Mouse (Mus musculus): Measurements from ENCODE around the gene Naif1. TPM values are rescaled to one million over a fixed set of nuclear protein-coding genes. Genes with fewer than 3 reads are reported as not detected.
"Not testable (repeated sequence)": the region's sequence is repeated elsewhere in the genome, so short reads cannot be mapped to it uniquely, and the experiment has no call there.

The Naif1 gene
- total RNA-seq, 4 experiments from 2014 or later, result 3.2 to 4.7 (median 4.2) TPM

GRCm38 (mm10) chr2:32455101-32455500 is 4.8 kb downstream of the Naif1 start:
- no peak for DNase-seq (ENCODE audit: low spot score in 2 of 2)

DNA sequence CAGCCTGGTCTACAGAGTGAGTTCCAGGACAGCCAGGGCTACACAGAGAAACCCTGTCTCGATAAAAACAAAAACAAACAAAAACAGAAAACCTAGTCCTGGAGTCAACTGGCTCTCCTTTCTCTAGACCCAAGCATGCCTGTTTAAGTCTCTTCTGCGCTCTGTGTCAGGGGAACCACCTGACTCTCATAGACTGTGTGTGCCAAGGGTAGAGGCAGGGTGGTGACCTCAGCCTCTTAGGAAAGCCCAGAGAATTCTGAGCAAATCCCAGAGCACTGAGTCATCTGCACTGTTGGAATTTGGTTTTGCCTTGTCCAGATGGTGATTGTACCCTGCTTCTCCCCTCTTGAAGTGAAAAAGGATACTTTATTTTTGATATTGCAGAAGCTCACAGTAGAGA is 8.0 kb downstream of the Naif1 start:
- no peak for DNase-seq (ENCODE audit: low spot score in 2 of 2)

DNA sequence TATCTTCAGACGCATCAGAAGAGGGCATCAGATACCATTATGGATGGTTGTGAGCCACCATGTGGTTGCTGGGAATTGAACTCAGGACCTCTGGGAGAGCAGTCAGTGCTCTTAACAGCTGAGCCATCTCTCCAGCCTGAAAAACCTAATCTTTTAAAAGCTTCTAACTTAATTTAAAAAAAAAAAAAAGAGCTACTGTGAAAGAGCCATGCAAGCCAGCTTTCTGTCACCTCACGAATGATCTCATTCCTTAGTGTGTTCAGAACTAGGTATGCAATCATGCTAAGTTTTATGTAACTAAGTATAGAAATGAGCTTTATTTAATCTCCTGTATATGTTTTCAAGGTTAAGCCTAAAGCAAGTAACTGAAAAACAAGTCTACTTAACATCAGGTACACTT is 9.4 kb downstream of the Naif1 start:
- DNase-seq (ENCODE audit: low spot score in 2 of 2), result no peak

DNA sequence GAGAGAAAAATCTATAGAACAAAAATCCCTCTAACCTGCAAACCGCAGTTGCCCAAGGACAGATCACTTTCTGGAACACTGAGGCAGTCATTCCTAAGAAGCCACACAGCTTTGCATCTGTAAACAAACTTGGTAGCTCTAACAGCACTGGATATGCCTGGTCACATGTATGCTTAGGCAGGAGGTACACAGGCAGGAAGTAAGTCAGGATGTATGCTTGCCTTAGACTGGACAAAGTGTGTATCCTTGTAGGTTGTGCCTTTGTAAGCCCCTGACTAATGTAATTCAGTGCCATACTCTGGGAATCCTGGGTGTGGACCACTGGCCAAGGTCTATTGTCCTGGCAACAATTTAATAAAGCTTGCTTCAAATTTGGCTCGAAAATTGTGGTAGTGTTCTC is 13.5 kb downstream of the Naif1 start:
- no peak for DNase-seq (ENCODE audit: low spot score in 2 of 2)

- DNase-seq (ENCODE audit: low spot score in 2 of 2), result no peak
Measured at GRCm38 (mm10) chr2:32464212-32464891, 14.1 kb downstream of the Naif1 start.

- no peak for DNase-seq (ENCODE audit: low spot score in 2 of 2)
Measured at GRCm38 (mm10) chr2:32471001-32471680, 20.9 kb downstream of the Naif1 start.

- DNase-seq (ENCODE audit: low spot score in 2 of 2), result no peak
Measured at GRCm38 (mm10) chr2:32471681-32472061, 21.4 kb downstream of the Naif1 start.

- not testable (repeated sequence) for DNase-seq (ENCODE audit: low spot score in 2 of 2)
Measured at GRCm38 (mm10) chr2:32475361-32475760, 25.1 kb downstream of the Naif1 start.

DNA sequence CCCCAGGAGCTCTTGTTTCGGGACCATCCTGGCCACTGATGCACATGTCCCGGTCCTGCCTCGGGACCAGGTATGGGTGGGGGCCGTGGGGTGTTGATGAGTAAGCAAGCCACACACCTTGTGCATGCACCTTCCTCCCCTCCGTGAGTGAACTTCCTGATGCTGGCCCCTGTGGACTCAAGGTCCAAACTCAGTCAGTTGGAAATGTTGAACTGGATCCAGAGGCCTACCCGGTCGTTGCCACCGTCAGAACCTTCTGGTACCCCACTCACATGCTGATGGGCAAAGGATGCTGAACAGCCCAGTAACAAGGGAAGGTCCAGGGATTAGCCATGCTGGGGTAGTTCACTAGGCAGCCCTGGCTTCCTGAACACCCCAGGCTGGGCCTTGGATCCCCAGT is 32.1 kb downstream of the Naif1 start:
- DNase-seq (ENCODE audit: low spot score in 2 of 2), result no peak

DNA sequence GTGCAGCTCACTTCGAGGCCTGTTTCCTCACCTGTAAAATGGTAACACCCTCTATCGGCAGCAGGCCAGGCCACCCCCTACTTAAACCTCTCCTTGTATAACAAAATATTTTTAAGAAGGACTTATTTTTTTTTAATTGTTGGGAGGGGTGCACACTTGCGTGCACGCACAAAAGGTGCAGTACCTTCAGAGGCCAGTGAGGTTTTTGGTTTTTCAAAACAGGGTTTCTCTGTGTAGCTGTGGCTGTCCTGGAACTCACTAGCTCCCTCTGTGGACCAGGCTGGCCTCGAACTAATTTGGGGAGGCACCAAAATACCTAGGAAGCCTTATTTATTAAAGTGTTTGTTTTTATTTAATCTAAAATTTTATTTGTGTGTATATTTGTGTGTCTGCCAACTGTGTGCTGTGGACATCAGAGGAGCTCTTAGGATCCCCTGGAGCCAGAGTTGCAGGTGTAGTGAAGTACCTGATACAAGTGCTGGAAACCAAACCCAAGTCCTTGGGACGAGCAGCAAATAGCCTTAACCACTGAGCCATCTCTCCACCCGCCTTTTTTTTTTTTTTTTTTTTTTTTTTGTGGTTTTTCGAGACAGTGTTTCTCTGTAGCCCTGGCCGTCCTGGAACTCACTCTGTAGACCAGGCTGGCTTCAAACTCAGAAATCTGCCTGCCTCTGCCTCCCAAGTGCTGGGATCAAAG is 33.1 kb downstream of the Naif1 start:
- no peak for DNase-seq (ENCODE audit: low spot score in 2 of 2)

GRCm38 (mm10) chr2:32484933-32485332 is 34.7 kb downstream of the Naif1 start:
- no peak for DNase-seq (ENCODE audit: low spot score in 2 of 2)

DNA sequence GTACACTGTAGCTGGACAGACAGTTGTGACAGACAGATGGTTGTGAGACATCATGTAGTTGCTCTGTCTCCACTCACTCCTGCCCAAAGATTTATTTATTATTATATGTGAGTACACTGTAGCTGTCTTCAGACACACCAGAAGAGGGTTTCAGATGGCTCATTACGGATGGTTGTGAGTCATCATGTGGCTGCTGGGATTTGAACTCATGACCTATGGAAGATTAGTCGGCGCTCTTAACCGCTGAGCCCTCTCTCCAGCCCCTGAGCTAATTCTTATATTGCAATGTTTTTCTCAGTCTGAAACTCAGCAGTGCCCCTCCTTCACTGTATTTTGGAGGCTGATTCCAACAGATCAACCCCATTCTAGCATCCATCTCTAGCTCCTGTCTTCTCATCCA is 35.5 kb downstream of the Naif1 start:
- no peak for DNase-seq (ENCODE audit: low spot score in 2 of 2)

- no peak for DNase-seq (ENCODE audit: low spot score in 2 of 2)
Measured at GRCm38 (mm10) chr2:32486155-32486554, 35.9 kb downstream of the Naif1 start.

- DNase-seq (ENCODE audit: low spot score in 2 of 2), result peak; percentile 82 to 95
Measured at GRCm38 (mm10) chr2:32487124-32487623, 36.9 kb downstream of the Naif1 start.

GRCm38 (mm10) chr2:32488679-32489078 is 38.4 kb downstream of the Naif1 start:
- DNase-seq (ENCODE audit: low spot score in 2 of 2), result peak; percentile 72 to 82

DNA sequence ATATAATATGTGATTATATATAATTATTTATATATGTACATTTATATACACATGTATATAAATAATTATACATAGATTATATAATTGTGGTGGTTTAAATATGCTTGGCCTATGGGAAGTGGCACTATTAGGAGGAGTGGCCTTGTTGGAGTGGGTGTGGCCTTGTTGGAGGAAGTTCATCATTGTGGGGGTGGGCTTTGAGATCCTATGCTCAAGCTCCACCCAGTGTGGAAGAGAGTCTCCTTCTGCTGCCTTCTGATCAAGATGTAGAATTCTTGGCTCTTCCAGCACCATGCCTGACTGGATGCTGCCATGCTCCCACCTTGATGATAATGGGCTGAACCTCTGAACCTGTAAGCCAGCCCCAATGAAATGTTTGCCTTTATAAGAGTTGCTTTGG is 40.5 kb downstream of the Naif1 start:
- not testable (repeated sequence) for DNase-seq (ENCODE audit: low spot score in 2 of 2)

DNA sequence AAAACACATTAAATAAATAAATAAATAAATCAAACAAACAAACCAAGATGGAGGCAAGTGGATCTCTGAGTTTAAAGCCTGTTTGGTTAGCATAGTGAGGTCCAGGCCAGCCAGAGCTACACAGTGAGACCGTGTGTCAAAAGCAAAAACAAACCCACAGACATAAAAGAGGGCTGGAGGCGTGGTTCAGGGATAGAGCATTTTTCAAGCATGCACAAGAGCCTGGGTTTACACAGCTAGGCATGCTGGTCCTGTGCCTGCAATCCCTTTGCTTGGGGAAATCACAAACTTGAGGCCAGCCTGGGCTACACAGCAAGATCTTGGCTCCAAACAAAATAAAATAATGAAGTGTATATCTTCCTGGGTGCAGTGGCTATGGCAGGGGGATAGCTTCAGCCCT is 42.4 kb downstream of the Naif1 start:
- no peak for DNase-seq (ENCODE audit: low spot score in 2 of 2)

GRCm38 (mm10) chr2:32493301-32493701 is 43.0 kb downstream of the Naif1 start:
- DNase-seq (ENCODE audit: low spot score in 2 of 2), result no peak

- no peak for DNase-seq (ENCODE audit: low spot score in 2 of 2)
Measured at GRCm38 (mm10) chr2:32494522-32494921, 44.3 kb downstream of the Naif1 start.

DNA sequence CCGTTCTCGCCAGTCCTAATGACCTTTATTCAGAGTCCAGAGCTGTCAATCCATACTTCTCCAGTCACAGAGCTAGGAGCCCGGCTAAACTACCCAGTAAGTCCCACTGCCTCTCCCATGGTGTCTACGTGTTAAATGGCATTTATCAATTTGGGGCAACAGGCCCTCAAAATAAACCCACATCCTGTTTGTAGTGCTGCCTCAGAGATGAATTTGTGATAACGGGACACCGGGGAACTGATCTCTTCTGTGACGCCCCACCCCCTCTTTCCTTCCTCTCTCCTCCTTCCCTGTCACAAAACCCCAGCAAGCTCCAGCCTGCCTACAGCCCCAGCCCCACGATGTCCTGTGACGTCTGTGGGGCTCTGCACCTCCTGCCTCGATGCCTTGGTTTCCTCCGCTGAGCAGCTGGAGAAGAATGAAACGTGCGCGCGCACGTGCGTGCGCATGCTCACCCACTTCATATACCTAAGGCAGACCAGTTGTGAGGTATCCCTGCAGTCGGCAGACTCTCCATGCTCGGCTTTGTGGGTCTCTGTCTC is 45.0 kb downstream of the Naif1 start:
- no peak for DNase-seq (ENCODE audit: low spot score in 2 of 2)

DNA sequence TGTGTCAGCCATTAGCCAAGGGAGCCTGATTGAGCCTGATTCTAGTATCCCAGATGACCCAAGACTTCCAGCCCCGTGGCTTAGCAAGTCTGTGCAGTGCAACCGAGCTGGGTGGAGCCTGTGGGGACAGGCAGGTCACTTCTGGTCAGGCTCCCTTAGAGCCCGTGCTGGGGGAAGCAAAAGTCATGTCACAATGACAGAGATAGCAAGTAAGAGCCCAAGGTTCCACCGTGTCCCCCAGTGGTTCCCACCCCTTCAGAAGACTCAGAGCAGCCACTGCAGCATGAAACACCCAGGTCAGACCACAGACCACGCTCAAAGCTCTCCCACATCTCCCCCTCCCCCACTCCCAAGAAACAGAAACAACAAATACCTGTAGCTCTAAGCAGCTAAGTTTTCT is 45.9 kb downstream of the Naif1 start:
- no peak for DNase-seq (ENCODE audit: low spot score in 2 of 2)

DNA sequence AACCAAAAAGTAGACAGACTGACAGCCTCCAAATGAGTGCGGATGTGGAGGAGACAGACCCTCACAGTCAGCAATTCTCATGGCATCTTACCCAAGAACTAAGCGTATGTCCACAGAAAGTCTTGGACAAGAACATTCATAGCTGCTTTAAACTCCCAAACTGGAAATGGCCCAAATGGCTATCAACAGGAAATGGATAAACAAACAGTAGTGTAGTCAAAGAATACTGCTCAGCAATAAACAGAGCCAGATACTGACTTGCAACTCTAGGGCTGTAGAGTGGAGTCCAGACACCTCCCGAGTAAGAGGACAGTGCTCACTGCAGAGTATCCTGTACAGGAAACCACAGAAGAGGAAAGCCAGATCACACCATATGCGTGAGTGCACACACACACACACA is 49.1 kb downstream of the Naif1 start:
- no peak for DNase-seq (ENCODE audit: low spot score in 2 of 2)

Measured in layer of hippocampus, adult 8-10 months (tissue).